In the genomic region with DNA sequence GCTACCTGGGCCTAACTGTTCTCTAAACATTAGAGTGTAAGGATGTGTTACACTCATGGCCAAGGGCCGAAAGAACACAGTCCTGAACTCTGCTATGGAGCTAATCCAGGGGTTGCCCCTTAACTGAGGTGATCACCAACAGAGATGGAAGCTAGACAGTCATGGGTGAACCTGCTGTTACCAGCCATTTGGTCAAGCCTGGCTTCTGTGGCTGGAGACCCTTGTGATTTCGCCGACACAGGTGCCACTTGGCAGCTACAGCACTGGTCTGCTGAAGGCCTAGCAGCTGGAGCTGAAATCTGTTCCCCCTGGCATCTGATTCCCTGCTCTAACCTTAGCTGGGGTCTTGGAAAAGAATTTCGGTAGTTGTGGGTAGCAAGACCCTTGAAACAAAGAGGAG, we compare ENCODE assay signal across 9 mouse cellular contexts. TPM values are rescaled to one million over a fixed set of nuclear protein-coding genes. Genes with fewer than 3 reads are reported as not detected.
A peak's percentile ranks its signal among the peaks of the same experiment; 100 is the strongest.
DNase-seq lines count a peak whose midpoint lies in the region; ATAC-seq lines count a peak whose summit lies in the region.
"Had no signal": no experiment of that assay in that cellular context is flagged by ENCODE, and none has a peak within 500 bp of the region (broad histone marks: within the 10 kb centered on the region; RNA-seq: fewer than 3 reads in every experiment).

No protein-coding gene starts in this region.

- intact Hi-C loops in gastrocnemius, postnatal 14 days (cut with DNase I; ENCODE audit: low total_unique reads): no loop called here

- peaks cover 84% of the 10 kb centered on the region for H3K4me1 ChIP-seq in heart, embryonic 15.5 days (replicated peaks)
- H3K4me1 ChIP-seq in liver, embryonic 12.5 days: peaks cover 63% of the 10 kb centered on the region

- no peaks in the 10 kb centered on the region for H3K27me3 ChIP-seq in heart, embryonic 15.5 days
- H3K27me3 ChIP-seq in liver, embryonic 12.5 days (replicated peaks): peaks cover 50% of the 10 kb centered on the region

- 74% methylated on average over 4 of the region's 4 CpGs for WGBS in heart, embryonic 15.5 days
- WGBS in liver, embryonic 12.5 days (ENCODE audit: insufficient replicate concordance): 63% methylated on average over 4 of the region's 4 CpGs

- peak overlapping the region; percentile 98 for H3K27ac ChIP-seq in heart, embryonic 15.5 days
- H3K27ac ChIP-seq in liver, embryonic 12.5 days: peak overlapping the region; percentile 15; the same call in 1 of the 2 replicates

- H3K36me3 ChIP-seq in heart, embryonic 15.5 days: peaks cover 64% of the 10 kb centered on the region
- H3K36me3 ChIP-seq in liver, embryonic 12.5 days: peaks cover 40% of the 10 kb centered on the region

- H3K9me3 ChIP-seq in heart, embryonic 15.5 days (replicated peaks): no peaks in the 10 kb centered on the region
- H3K9me3 ChIP-seq in liver, embryonic 12.5 days (replicated peaks): no peaks in the 10 kb centered on the region

- H3K4me3 ChIP-seq in heart, embryonic 15.5 days: no peak overlapping the region; the same call in 1 of the 2 replicates
- H3K4me3 ChIP-seq in liver, embryonic 12.5 days: no peak overlapping the region

- H3K4me2 ChIP-seq in heart, embryonic 15.5 days: peak overlapping the region; percentile 89
- H3K4me2 ChIP-seq in liver, embryonic 12.5 days: no peak overlapping the region

- DNase-seq in gastrocnemius, postnatal 14 days: peak; percentile 0
- no peak for DNase-seq in gastrocnemius, adult 8-10 months (ENCODE audit: low spot score in 2 of 2)
- DNase-seq in 3134 (ENCODE audit: extremely low read depth, insufficient read length, low spot score): peak; percentile 20
- DNase-seq in frontal cortex, postnatal 36 days (ENCODE audit: low spot score in 2 of 2): no peak
- no peak for DNase-seq in frontal cortex, adult 2 months (ENCODE audit: extremely low spot score in 1 of 2, low spot score in 1 of 2)
- DNase-seq: B cell, adult 2 months had no signal

- no peak for ATAC-seq in heart, embryonic 15.5 days (replicated peaks; ENCODE audit: insufficient number of reproducible peaks, insufficient read depth, low FRiP score, low read depth)
- ATAC-seq in liver, embryonic 12.5 days: no peak
- ATAC-seq in granulocyte monocyte progenitor cell, adult 5-6 weeks (replicated peaks; ENCODE audit: poor library complexity, severe bottlenecking): no peak

- H3K9ac ChIP-seq in heart, embryonic 15.5 days: peak overlapping the region; percentile 22; the same call in 1 of the 2 replicates
- H3K9ac ChIP-seq in liver, embryonic 12.5 days: no peak overlapping the region

RNA-seq across cellular contexts. Expression of a gene that starts 6.3 kb away (rescaled TPM):
- total RNA-seq in gastrocnemius, postnatal 14 days (2021): 10 to 100 TPM; 19.4 to 25.0 TPM
- 10 to 100 TPM; 12.7 to 17.4 (median 15.0) TPM for total RNA-seq in gastrocnemius, adult 8-10 months (2022)
- polyA plus RNA-seq in heart, embryonic 15.5 days (2015; fragmentation: Nextera tagmentation; extraction: Ambion mirVana): 38.9 and 45.6 TPM in 2 replicates
- polyA plus RNA-seq in liver, embryonic 12.5 days (2016; fragmentation: Nextera tagmentation; extraction: Ambion mirVana): 10.4 and 11.5 TPM in 2 replicates
- total RNA-seq in granulocyte monocyte progenitor cell, adult 5-6 weeks (2014; fragmentation: Nextera tagmentation): 1.8 and 1.9 TPM in 2 replicates
- total RNA-seq in granulocyte monocyte progenitor cell, adult 5-6 weeks (2017): 2.5 and 2.6 TPM in 2 replicates
- polyA plus RNA-seq in frontal cortex, adult 2 months (2012; rRNA removed): 13.9 and 14.1 TPM in 2 replicates

Comparison
In these comparisons a context has a peak if more than half of its experiments do, and no peak if none do; other contexts are left out.
1. DNase-seq: peak in gastrocnemius, postnatal 14 days (single experiment) and 3134 (single experiment); none in gastrocnemius, adult 8-10 months (0 of 2), frontal cortex, postnatal 36 days (0 of 2) and frontal cortex, adult 2 months (0 of 2).